Mouse (Mus musculus) hindbrain, embryonic 10.5 days (tissue): ENCODE data around the gene Naa80. TPM values are rescaled to one million over a fixed set of nuclear protein-coding genes. Genes with fewer than 3 reads are reported as not detected.

ENCODE experiments used
- DNase-seq: peaks from one replicate; pipeline ENCODE4 v3.0.0-alpha.2; 2017; ENCODE audit warnings: low spot score
- H3K27ac ChIP-seq: fragments of 300-500 bp; sonication (generic); 2 replicates; pipeline ENCODE4 v1.5.1; 2016; ENCODE audit warnings: mild to moderate bottlenecking, moderate library complexity
- H3K27me3 ChIP-seq: fragments of 300-500 bp; sonication (generic); 2 replicates; pipeline ENCODE4 v1.6.1; 2016; ENCODE audit warnings: mild to moderate bottlenecking; ENCODE audit not compliant: poor library complexity, insufficient read depth, severe bottlenecking
- H3K36me3 ChIP-seq: fragments of 300-500 bp; sonication (generic); 2 replicates; pipeline ENCODE4 v1.6.1; 2016; ENCODE audit warnings: mild to moderate bottlenecking, moderate library complexity
- H3K4me1 ChIP-seq: fragments of 300-500 bp; sonication (generic); replicated peaks from 2 replicates; pipeline ENCODE4 v1.6.1; 2016; ENCODE audit warnings: mild to moderate bottlenecking
- H3K4me3 ChIP-seq: fragments of 300-500 bp; sonication (generic); 2 replicates; pipeline ENCODE4 v1.5.1; 2016; ENCODE audit warnings: mild to moderate bottlenecking, moderate library complexity
- H3K9me3 ChIP-seq: fragments of 300-500 bp; sonication (generic); 2 replicates; pipeline ENCODE4 v1.6.1; 2016; ENCODE audit warnings: mild to moderate bottlenecking, moderate library complexity
- WGBS: fragments of 180-500 bp; shearing (Covaris S2); methylation state at CpG from one replicate; pipeline ENCODE4 v1.1.7; 2016; 5-methylcytosine and 5-hydroxymethylcytosine counted together
- polyA plus RNA-seq: library from polyadenylated mRNA; unstranded; fragments of >200 nt; fragmentation: Nextera tagmentation; extraction: Ambion mirVana; gene quantifications from 2 replicates; pipeline ENCODE4 v1.2.1, GENCODE M21; 2016

The Naa80 gene
- polyA plus RNA-seq, 1 experiment from 2014 or later: 19.2 TPM

GRCm38 (mm10) chr9:107608741-107609432, 30.2 kb downstream of the Naa80 start, which contains the start of gene Sema3b:
TSS of gene Sema3b (minus strand) at chr9:107609229.
- Histone ChIP-seq H3K9me3 (no peaks in the 10 kb centered on the region), H3K27me3 (peaks cover 13% of the 10 kb centered on the region; the same call in 1 of the 2 replicates), H3K27ac (peak within 1 kb of the TSS; percentile 99), H3K36me3 (peaks cover 7% of the 10 kb centered on the region), H3K4me1 (peaks cover 98% of the 10 kb centered on the region), H3K4me3 (peak within 1 kb of the TSS; percentile 18; the same call in 1 of the 2 replicates)
- 39% methylated on average over 12 of the region's 12 CpGs for WGBS
- DNase-seq: no peak

GRCm38 (mm10) chr9:107609433-107609830, 30.7 kb downstream of the Naa80 start:
- DNase-seq: no peak
- Histone ChIP-seq H3K27me3 (peaks cover 13% of the 10 kb centered on the region; the same call in 1 of the 2 replicates), H3K4me3 (peak overlapping the region; percentile 18; the same call in 1 of the 2 replicates), H3K4me1 (peaks cover 97% of the 10 kb centered on the region), H3K9me3 (no peaks in the 10 kb centered on the region), H3K36me3 (peaks cover 12% of the 10 kb centered on the region), H3K27ac (peak overlapping the region; percentile 99)
- WGBS: 67% methylated on average over 4 of the region's 4 CpGs

GRCm38 (mm10) chr9:107611456-107612190, 32.9 kb downstream of the Naa80 start:
- Histone ChIP-seq H3K9me3 (no peaks in the 10 kb centered on the region), H3K4me1 (peaks cover 97% of the 10 kb centered on the region), H3K27me3 (peaks cover 13% of the 10 kb centered on the region; the same call in 1 of the 2 replicates), H3K36me3 (peaks cover 34% of the 10 kb centered on the region), H3K27ac (peak overlapping the region; percentile 99), H3K4me3 (peak overlapping the region; percentile 53)
- WGBS: 76% methylated on average over 6 of the region's 6 CpGs
- no peak for DNase-seq

- 2% methylated on average over 46 of the region's 48 CpGs for WGBS
- peak overlapping the region; percentile 99 for H3K27ac ChIP-seq
- peaks cover 42% of the 10 kb centered on the region for H3K36me3 ChIP-seq
- peak; percentile 99 for DNase-seq
- no peaks in the 10 kb centered on the region for H3K9me3 ChIP-seq
- H3K4me1 ChIP-seq: peaks cover 92% of the 10 kb centered on the region
- H3K27me3 ChIP-seq: peaks cover 10% of the 10 kb centered on the region; the same call in 1 of the 2 replicates
- H3K4me3 ChIP-seq: peak overlapping the region; percentile 53
Observed at GRCm38 (mm10) chr9:107612191-107612944, 33.7 kb downstream of the Naa80 start.

- H3K9me3 ChIP-seq: no peaks in the 10 kb centered on the region
- DNase-seq: no peak
- 14% methylated on average over 12 of the region's 12 CpGs for WGBS
- H3K27ac ChIP-seq: peak overlapping the region; percentile 99
- peaks cover 85% of the 10 kb centered on the region for H3K4me1 ChIP-seq
- H3K36me3 ChIP-seq: peaks cover 49% of the 10 kb centered on the region
- H3K27me3 ChIP-seq: peaks cover 6% of the 10 kb centered on the region; the same call in 1 of the 2 replicates
- H3K4me3 ChIP-seq: peak overlapping the region; percentile 53
Observed at GRCm38 (mm10) chr9:107612945-107613569, 34.4 kb downstream of the Naa80 start.

GRCm38 (mm10) chr9:107615035-107615434, 36.3 kb downstream of the Naa80 start:
- H3K27me3 ChIP-seq: no peaks in the 10 kb centered on the region
- peak; percentile 60 for DNase-seq
- peaks cover 71% of the 10 kb centered on the region for H3K4me1 ChIP-seq
- H3K9me3 ChIP-seq: no peaks in the 10 kb centered on the region
- 49% methylated on average over 4 of the region's 4 CpGs for WGBS
- peak overlapping the region; percentile 85 for H3K27ac ChIP-seq
- H3K36me3 ChIP-seq: peaks cover 68% of the 10 kb centered on the region
- peak overlapping the region; percentile 9; the same call in 1 of the 2 replicates for H3K4me3 ChIP-seq

GRCm38 (mm10) chr9:107617461-107617860, 38.8 kb downstream of the Naa80 start:
- WGBS: 74% methylated on average over 2 of the region's 2 CpGs
- no peak overlapping the region for H3K4me3 ChIP-seq
- H3K27ac ChIP-seq: no peak overlapping the region
- H3K4me1 ChIP-seq: peaks cover 48% of the 10 kb centered on the region
- H3K27me3 ChIP-seq: no peaks in the 10 kb centered on the region
- no peak for DNase-seq
- no peaks in the 10 kb centered on the region for H3K9me3 ChIP-seq
- H3K36me3 ChIP-seq: peaks cover 90% of the 10 kb centered on the region

GRCm38 (mm10) chr9:107618098-107618497, 39.4 kb downstream of the Naa80 start:
- H3K4me1 ChIP-seq: peaks cover 42% of the 10 kb centered on the region
- H3K9me3 ChIP-seq: no peaks in the 10 kb centered on the region
- H3K36me3 ChIP-seq: peaks cover 94% of the 10 kb centered on the region
- no peak overlapping the region; the same call in 1 of the 2 replicates for H3K27ac ChIP-seq
- WGBS: 94% methylated on average over 6 of the region's 6 CpGs
- DNase-seq: no peak
- no peak overlapping the region for H3K4me3 ChIP-seq
- H3K27me3 ChIP-seq: no peaks in the 10 kb centered on the region

- Histone ChIP-seq H3K9me3 (no peaks in the 10 kb centered on the region), H3K4me1 (peaks cover 39% of the 10 kb centered on the region), H3K36me3 (peaks cover 98% of the 10 kb centered on the region), H3K27ac (peak overlapping the region; percentile 20; the same call in 1 of the 2 replicates), H3K4me3 (no peak overlapping the region), H3K27me3 (no peaks in the 10 kb centered on the region)
- 84% methylated on average over 13 of the region's 13 CpGs for WGBS
- DNase-seq: no peak
Observed at GRCm38 (mm10) chr9:107618778-107619545, 40.3 kb downstream of the Naa80 start.

- H3K4me3 ChIP-seq: no peak overlapping the region
- no peaks in the 10 kb centered on the region for H3K9me3 ChIP-seq
- WGBS: 87% methylated on average over 13 of the region's 13 CpGs
- peaks cover 98% of the 10 kb centered on the region for H3K36me3 ChIP-seq
- H3K27ac ChIP-seq: peak overlapping the region; percentile 53; the same call in 1 of the 2 replicates
- no peaks in the 10 kb centered on the region for H3K27me3 ChIP-seq
- peaks cover 39% of the 10 kb centered on the region for H3K4me1 ChIP-seq
- no peak for DNase-seq
Observed at GRCm38 (mm10) chr9:107619546-107619879, 40.8 kb downstream of the Naa80 start.

GRCm38 (mm10) chr9:107620954-107621353, 42.3 kb downstream of the Naa80 start:
- Histone ChIP-seq H3K36me3 (peaks cover 97% of the 10 kb centered on the region), H3K9me3 (no peaks in the 10 kb centered on the region), H3K4me3 (no peak overlapping the region), H3K27ac (no peak overlapping the region), H3K27me3 (no peaks in the 10 kb centered on the region), H3K4me1 (peaks cover 39% of the 10 kb centered on the region)
- DNase-seq: no peak
